Mouse (Mus musculus): ENCODE measurements around the gene Hps5.
"Not testable (repeated sequence)": the region's sequence is repeated elsewhere in the genome, so short reads cannot be mapped to it uniquely, and the experiment has no call there.

Gene Hps5

GRCm38 (mm10) chr7:46827803-46828184, 31.9 kb upstream of the Hps5 start:
- DNase-seq (ENCODE audit: low spot score in 2 of 2): no peak

GRCm38 (mm10) chr7:46827046-46827802, 31.4 kb upstream of the Hps5 start:
- DNase-seq (ENCODE audit: low spot score in 2 of 2): no peak

- not testable (repeated sequence) for DNase-seq (ENCODE audit: low spot score in 2 of 2)
Observed at GRCm38 (mm10) chr7:46820876-46821632, 25.2 kb upstream of the Hps5 start.

- DNase-seq (ENCODE audit: low spot score in 2 of 2): no peak
Observed at GRCm38 (mm10) chr7:46814012-46814411, 18.1 kb upstream of the Hps5 start.

GRCm38 (mm10) chr7:46810325-46810724, 14.5 kb upstream of the Hps5 start:
- no peak for DNase-seq (ENCODE audit: low spot score in 2 of 2)

- no peak for DNase-seq (ENCODE audit: low spot score in 2 of 2)
Observed at GRCm38 (mm10) chr7:46796779-46797178, 915 bp upstream of the Hps5 start.

- peak in 1 of 2 experiments; percentile 8 for DNase-seq (ENCODE audit: low spot score in 2 of 2)
Observed at GRCm38 (mm10) chr7:46796206-46796679, 379 bp upstream of the Hps5 start.

- DNase-seq (ENCODE audit: low spot score in 2 of 2): no peak
Observed at GRCm38 (mm10) chr7:46793871-46794270, 2.0 kb downstream of the Hps5 start.

GRCm38 (mm10) chr7:46789177-46789849, 6.6 kb downstream of the Hps5 start:
- DNase-seq (ENCODE audit: low spot score in 2 of 2): no peak

- DNase-seq (ENCODE audit: low spot score in 2 of 2): peak in 1 of 2 experiments; percentile 14
Observed at GRCm38 (mm10) chr7:46770706-46771105, 25.2 kb downstream of the Hps5 start.

- no peak for DNase-seq (ENCODE audit: low spot score in 2 of 2)
Observed at GRCm38 (mm10) chr7:46768451-46768850, 27.4 kb downstream of the Hps5 start.

- no peak for DNase-seq (ENCODE audit: low spot score in 2 of 2)
Observed at GRCm38 (mm10) chr7:46767371-46767770, 28.5 kb downstream of the Hps5 start.

GRCm38 (mm10) chr7:46764672-46765071, 31.2 kb downstream of the Hps5 start:
- DNase-seq (ENCODE audit: low spot score in 2 of 2): no peak

GRCm38 (mm10) chr7:46762601-46763000, 33.3 kb downstream of the Hps5 start:
- DNase-seq (ENCODE audit: low spot score in 2 of 2): no peak

- DNase-seq (ENCODE audit: low spot score in 2 of 2): no peak
Observed at GRCm38 (mm10) chr7:46761049-46761795, 34.6 kb downstream of the Hps5 start.

GRCm38 (mm10) chr7:46751490-46751889, 44.4 kb downstream of the Hps5 start, which contains the start of gene Saa2:
Gene Saa2 (plus strand): TSS chr7:46751790.
- DNase-seq (ENCODE audit: low spot score in 2 of 2): no peak

- no peak for DNase-seq (ENCODE audit: low spot score in 2 of 2)
Observed at GRCm38 (mm10) chr7:46748459-46748858, 47.4 kb downstream of the Hps5 start.

GRCm38 (mm10) chr7:46746381-46746780, 49.5 kb downstream of the Hps5 start:
- DNase-seq (ENCODE audit: low spot score in 2 of 2): no peak

GRCm38 (mm10) chr7:46745816-46746215, 50.0 kb downstream of the Hps5 start:
- DNase-seq (ENCODE audit: low spot score in 2 of 2): no peak

- DNase-seq (ENCODE audit: low spot score in 2 of 2): not testable (repeated sequence)
Observed at GRCm38 (mm10) chr7:46742880-46743279, 53.0 kb downstream of the Hps5 start, which contains the start of gene Saa1. Gene Saa1 (minus strand): TSS chr7:46742980.

GRCm38 (mm10) chr7:46740041-46740440, 55.8 kb downstream of the Hps5 start:
- not testable (repeated sequence) for DNase-seq (ENCODE audit: low spot score in 2 of 2)

Measured in right cerebral cortex, postnatal 36 days (tissue).